Mouse (Mus musculus): ENCODE measurements around the gene Tekt3.

DNA sequence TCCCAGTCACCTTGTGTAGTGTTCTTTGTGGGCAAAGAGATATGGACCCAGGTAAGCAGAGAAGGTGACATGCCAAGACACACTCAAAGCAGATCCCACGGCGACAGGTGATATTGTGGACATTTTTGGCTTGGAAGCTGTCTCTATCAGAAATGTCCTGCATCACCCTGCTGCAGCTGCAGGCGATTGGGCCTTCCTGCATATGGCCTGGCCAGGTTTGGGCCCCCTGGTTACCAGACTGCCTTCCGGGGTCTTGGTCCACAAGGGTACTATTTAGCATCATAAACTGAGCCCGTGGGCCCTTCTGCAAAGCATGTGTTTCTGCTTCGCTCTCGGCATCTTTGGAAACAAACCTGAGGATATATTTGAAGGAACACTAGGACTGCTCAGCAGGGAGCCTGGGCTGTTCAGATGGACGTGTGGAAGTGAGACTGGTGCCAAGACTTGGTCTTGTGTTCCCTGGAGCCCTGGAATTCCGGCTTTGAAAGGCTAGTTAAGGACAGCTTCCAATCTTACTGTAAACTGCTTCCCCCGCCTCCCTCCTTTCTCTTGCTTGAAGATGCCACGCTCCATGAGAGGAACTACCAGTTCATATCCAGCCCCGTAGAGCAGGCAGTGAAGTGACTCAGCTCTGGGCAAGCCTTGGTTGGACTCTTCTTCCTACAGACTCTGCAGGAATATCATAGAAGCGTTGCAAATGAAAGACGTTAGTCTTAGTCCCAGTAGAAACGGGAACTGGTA, 73.5 kb downstream of the Tekt3 start:
- TF ChIP-seq POLR2A (IDR thresholded peaks at IDR 0.05; ENCODE audit: low read depth, low read length) (no peak), CTCF (IDR thresholded peaks at IDR 0.05; ENCODE audit: extremely low read depth, insufficient read length, insufficient replicate concordance, low read depth, low read length) (no peak)
